Mouse (Mus musculus) spleen, postnatal 14 days (tissue): Measurements from ENCODE around the gene Ovca2.
A peak's percentile ranks its signal among the peaks of the same experiment; 100 is the strongest.

ENCODE experiments used
- DNase-seq, 2 experiments: peaks; one replicate each; pipeline ENCODE4 v3.0.0; 2021 to 2022; ENCODE audit warnings: low spot score in 2 of 2

Ovca2 gene

DNA sequence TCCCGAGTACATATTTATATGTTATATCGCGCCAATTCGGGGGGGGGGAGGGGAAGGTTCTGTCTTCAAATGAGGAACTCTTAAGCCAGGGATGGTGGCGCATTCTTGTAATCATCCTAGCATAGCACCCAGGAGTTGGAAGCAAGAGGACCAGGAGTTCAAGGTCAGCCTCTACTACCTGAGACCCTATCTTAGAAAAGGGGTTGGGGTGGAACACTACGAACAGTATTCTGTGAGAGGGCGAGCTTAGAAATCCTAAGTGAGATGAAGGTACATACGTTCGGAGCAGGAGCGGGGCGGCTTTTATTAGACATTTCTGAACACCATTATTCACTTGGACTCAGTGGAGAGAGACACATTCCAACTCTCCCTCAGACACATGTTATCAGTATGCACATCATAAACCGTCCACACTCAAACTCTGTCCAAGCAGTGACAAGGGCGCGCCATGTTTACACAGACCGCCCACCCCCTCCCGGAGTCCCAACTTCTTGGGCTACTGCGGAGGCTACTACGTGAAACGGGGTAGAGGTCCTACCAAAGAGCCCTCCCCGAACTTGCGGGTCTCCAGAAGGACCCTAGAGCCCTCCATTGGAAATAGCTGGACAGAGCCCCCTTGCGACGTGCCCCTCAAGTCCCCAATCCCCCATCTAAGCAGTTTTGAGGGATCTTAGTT lies 9.1 kb downstream of the Ovca2 start, which contains the start of gene Hic1:
Gene Hic1, minus strand, starts transcription at position 115 of the 676 bp plus-strand sequence.
- peak in 1 of 2 experiments; percentile 6 for DNase-seq

DNA sequence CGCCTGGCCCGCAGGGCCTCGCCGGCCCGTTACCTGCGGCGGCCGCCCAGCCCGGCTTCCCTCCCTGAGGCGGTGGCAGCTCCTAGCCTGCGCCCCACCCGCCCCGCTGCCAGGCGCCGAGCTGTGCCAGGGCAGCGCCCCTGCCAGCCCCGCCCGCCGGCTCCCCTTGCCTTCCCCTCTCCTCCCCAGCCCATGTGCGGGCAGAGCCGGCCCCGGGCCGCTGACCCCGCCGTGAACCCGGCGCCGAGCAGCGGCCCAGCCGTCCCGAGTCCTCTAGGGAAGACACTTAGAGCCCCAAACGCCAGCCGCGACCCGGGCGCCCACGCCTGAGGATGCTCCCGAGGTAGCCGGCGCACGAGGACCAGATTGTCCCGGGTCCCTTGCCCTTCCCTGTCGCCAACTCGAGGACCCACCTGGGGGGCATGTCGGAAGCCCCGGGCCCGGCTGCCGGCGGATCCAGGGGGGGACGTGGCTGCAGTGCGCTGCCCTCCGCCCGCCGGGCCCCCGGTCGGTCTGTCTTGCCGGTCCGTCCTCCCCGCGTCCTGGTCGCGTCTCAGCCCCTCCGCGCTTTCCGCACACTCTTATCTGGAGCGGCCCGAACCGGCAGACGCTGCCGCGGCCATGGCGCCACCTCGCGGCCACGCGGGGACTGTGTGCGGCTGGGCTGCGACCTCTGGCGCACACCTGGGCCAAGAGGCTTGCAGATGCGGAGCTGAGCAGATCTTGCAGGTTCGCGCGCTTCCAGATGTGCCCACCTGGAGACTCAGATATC lies 9.9 kb downstream of the Ovca2 start:
- peak; percentile 67 to 80 for DNase-seq

DNA sequence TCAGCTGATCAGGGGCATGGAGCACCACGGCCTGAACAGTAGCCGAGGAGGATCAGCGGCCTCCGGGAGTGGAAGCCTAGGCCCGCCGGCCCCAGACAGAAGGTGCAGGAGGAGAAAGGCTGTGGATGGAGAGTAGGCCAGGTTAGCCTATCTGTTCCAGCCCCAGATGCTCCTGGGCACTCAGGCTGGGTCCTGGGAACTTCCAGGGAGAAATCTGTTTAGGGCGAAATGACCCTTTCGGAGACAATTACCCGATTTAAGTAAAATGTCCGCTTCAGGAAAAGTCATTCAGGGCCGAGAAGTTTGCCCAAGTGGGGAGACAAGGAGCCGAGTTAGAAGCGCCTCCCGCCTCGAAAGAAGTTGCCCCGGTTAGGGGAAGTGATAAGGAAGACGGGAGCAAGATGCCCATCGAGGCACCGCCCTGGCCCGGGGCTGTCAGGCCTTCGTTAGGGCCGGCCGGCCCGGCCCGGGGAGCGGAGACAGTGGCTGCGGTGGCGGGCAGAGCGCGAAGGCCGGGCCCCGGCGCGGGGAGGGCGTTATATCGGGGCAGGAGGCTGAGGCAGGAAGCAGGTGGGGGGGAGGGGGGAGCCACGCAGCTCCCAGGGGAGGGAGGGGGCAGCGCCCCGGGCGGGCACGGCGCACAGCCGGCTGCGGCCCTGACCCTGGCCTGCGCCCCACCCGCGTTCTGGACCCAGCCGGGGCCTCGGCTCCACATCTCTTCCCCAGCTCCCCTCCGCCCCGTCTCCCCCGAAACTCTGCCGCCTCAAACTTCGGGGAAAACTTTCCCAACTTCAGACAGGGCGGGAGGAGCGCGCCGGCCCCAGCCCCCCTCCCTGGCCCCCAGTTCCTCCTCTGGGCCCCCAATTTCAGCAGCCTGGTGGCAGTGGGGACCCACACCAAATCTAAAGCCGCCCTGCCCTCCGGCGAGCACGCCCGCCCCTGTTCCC lies 10.7 kb downstream of the Ovca2 start:
- DNase-seq, result no peak

DNA sequence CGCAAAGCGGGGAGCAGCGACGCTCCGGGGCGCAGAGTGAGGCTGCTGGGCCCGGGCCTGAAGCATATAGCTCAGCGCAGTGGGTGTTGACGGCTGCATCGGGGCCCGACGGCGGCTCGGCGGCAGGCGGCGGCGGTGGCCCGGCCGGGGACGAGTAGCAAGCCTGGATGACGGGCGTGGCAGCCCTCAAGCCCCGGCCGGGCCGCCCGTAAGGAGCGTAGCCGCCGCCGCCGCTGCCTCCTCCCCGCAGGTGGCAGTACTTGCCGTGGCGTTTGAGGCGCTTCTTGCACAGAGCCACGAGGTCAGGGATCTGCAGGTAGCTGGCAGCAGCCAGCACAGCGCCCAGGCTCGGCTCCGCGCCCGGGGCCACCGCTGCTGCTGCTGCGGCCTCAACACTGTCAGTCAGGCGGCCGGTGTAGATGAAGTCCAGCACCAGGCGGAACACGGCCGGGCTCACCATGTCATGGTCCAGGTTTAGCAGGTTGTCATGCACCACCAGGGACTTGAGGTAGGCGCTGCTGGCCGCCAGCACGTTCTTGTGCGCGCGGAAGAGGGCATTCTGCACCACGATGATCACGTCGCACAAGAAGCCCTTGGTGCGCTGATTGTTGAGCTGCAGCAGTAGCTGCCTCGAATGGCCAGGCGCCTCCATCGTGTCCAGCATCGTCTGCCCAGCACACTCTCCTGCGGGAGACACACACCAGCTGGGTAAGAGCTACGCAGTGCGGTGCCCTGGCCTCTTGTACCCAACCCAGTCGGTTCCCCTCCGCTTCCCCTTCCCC lies 11.6 kb downstream of the Ovca2 start:
- no peak for DNase-seq

DNA sequence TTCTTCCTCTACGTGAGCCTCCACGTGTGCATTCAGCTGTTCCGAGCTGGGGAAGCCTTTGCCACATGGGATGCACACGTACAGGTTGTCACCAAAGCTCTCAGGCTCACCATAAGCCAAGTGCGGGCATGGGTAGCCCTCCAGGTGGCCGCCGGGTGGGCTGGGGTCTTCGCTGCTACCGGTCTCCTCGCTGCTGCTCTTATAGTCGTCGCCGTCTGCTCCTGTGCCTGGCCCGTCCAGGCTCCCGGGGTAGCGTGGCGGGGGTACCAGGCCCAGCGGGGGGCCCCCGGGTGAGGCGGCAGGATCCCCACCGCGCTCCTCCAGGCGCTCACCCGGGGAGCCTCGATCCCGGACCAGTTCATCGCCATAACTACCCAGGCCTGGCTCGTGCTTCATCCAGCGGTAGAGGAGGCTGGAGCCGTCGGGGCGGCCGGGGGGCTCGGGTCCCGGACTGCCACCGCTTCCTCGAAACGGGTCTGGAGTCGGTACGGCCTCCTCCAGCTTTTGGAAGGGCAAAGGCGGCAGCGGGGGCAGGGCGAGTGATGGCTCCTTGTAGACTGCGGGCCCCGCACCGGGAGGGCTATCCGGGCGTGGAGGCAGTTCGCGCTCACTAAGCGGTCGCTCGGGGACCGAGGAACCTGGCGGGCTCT lies 12.3 kb downstream of the Ovca2 start:
- no peak for DNase-seq

DNA sequence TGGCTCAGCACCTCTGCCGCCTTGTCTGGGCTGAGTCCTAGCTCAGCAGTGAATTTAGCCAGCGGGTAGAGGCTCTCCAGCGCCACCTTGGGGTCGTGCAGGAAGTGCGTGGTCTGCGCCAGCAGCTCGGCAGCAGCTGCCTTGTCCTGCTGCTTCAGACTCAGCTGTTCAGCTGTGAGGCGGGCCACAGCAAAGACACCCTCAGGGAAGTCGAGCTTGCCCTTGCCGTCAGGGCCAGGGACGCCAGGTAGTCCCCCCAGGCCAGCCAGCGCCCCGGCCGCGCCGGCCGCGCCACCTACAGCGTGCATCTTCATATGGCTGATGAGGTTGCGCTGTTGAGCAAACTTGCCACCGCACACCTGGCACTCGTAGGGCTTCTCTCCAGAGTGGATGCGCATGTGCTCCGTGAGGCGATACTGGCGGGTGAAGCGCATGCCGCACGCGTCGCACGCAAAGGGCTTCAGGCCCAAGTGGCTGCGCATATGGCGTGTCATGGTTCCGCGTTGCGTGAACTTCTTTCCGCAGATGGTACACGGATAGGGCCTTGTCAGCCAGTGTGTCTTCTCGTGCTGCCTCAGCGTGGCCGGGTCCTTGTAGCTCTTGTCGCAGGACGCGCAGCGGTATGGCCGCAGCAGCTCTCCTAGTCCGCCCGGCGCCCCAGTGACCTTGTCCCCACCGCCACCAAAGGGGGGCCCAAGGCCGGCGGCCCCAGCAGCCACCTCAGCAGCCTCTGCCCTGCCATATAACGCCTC lies 13.0 kb downstream of the Ovca2 start:
- peak; percentile 64 to 79 for DNase-seq

DNA sequence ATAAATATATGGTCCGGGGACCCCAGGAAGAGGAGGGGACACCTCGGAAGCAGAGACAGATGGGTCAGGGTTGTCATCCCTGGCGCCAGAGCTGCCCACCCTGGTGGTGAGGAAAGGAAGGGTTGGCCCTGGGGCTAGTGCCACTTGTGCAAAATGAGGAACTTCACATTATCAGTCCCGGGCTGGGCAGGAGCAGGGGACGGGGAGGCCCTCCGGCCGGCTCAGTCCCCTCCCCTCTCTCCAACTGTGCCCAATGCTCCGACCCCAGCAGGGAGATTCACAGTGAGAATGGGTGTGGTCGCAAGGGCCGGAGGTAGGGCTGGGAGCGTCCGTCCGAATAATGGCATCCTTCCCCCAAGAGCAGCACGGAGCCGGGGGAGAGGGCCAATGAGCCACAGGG lies 13.9 kb downstream of the Ovca2 start:
- no peak for DNase-seq

DNA sequence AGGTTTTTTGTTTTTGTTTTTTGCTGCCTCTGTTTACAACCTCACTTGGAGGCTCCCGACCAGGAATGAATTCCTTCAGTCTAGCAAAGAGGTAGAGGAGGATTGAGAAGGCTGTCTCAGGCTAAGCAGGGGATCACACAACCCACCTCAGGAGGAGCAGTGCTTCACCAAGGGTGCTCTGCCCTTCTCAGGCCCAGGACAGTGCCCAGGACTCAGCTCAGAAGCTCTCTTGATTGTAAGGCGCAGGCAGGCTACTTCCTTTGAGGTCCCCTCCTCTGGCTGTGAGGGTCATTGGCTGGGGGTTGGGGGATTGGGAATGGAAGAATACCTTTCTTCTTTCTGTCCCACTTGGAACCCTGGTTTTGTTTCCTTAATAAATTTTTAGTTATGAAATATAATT lies 14.6 kb downstream of the Ovca2 start:
- DNase-seq, result no peak

DNA sequence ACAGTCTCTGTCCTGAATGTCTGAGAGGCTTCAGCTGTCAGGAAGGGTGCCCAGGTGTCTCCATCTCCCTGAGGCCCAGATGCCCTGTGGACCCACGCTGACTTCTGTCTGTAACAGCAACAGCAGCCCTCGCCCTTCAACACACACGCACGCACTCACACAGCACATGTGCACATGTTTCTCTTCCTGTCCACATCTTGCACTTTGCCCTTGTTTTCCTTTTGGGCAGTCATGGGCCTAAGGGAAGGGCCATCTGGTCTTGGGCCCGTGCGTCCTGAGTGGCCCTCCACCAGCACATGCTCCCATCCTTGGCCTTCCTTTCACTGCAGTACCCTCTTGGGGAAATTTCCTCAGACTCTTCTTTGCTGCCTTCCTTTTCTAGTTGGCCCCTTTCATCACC lies 15.3 kb downstream of the Ovca2 start:
- no peak for DNase-seq

DNA sequence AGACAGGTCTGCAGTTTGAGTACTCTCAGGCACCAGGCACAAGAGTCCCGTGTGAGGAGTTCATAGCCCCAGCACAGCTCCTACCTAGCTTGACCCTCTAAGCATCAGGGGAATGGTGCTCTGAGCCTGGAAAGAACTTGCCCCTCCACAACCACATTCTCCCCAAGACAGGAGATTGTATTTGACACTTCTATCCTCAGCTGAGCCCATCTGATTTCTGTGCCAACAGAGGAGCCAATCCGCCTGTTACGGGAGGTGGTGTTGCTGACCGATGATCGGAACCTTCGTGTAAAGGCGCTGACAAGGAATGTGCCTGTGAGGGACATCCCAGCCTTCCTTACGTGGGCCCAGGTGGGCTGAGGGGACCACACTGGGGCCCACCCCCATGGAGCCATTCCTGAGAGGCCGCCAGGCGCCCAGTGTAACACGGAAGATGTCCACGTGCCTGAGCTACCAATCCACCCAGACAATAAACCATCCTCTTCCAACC lies 16.0 kb downstream of the Ovca2 start:
- no peak for DNase-seq

DNA sequence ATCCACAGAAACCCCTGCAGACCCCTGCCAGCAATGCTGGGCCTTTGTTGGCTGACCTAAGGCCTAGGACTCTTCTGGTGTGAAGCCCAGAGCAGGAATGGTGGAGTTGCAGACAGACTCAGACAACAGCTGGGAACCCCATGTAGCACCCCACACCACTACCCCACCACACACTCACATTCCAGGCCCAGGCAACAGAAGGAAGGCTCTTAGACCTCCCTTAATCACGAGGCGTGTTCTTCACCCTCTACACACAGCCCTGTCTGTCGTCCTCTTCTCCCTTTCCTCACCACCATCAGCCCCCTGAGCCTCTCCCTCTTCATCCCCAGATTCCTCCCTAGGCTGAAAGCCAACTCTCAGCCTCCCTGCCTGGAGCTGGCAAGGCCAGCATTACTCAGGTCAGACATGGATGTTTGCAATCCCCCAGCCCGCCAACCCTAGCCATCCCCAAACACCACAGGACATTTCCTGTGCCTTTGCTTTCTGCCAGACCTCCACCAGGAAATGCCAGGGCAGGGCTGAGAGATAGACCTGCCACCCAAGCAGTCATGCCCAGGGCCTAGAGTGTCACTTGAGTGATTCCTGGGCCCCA lies 17.1 kb downstream of the Ovca2 start:
- no peak for DNase-seq

DNA sequence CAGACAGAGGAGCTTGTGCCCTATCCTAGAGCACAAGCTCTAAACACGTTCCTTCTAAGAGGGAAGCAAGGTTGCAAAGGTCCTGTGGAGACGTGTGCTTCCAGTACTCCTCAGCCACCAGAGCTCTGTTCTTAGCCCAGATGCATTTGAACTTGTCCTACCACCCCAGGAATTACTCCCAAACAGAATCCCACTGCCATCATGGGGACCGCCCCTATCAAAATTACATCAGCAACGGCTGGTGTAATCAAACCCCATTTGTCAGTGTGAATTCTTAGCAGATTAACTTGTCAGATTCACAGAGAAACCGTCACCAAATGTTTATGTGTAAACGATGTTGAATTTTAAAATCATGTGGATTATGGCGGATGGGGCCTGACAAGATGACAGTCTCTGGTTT lies 17.7 kb downstream of the Ovca2 start:
- DNase-seq, result no peak

DNA sequence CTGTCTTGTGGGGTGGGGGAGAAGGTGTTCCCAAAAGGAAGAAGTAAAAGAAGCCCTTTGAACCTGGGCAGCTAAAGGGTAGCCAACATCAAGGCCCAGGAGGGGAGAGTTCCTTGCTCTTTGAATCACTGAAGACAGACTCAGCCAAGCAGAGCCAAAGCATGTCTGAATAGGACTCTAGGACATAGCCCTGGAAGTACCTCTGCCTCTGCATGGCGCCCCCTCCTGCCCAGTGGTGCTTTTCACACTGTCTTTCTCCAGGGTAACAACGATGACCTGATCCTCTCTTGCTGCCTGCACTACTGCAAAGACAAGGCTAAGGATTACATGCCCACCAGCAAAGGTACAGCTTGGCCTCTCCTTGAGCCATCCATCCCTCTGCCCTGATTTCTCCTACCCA lies 19.1 kb downstream of the Ovca2 start:
- no peak for DNase-seq

DNA sequence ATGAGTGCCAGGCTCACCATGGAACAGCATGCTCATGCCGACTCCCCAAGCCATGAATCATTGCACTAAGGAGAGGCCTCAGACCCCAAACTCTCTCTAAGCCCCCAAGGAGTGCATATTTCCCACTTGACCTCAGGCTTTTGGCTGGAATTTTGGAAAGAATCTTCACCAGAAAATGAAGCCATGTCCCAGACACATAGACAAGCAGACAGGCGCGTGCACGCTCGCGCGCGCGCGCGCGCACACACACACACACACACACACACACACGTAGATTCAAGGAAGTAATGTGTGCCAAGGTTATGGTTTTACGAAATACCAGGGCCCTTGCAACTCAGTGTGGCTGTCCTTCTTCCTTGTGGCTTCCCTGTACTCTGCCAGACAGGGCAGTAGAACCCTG lies 20.2 kb downstream of the Ovca2 start:
- no peak for DNase-seq

DNA sequence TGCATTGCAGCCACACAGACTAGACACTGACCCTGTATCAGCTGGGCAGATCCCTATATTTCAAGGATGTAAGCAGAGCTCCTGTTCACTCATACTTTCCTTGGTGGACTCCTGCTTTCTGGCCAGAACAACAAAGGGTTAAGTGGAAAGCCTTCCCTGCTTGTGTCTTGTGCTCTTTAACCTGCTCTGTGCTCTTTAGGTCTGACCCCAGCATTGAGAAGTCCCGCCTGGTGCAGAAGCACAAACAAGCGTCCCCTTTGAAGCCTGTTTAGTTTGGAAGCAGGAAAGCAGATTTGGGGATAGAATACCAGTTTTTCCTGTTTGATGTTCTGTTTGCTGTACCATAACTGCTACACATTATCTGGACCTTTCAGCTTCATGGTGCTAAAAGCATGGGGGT lies 20.7 kb downstream of the Ovca2 start:
- no peak for DNase-seq

DNA sequence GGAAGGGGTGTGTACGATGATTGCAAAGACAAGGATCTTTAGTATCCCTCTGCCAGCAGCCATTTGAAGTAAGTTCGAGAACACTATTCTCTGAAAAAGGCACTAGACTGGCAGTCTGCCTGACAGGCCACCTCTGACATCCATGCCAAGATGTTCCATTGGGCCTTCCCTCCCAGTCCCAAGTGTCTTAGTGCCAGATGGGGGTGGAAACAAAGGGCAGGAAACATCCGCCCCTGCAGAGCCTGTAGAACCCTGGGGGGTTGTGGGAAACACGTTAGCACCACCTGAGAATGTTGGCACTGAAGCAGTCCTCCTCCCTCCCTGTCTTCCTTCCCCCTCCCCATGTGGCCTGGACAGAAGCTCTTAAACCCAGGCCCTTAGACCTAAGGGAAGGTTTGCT lies 21.6 kb downstream of the Ovca2 start:
- DNase-seq, result no peak

DNA sequence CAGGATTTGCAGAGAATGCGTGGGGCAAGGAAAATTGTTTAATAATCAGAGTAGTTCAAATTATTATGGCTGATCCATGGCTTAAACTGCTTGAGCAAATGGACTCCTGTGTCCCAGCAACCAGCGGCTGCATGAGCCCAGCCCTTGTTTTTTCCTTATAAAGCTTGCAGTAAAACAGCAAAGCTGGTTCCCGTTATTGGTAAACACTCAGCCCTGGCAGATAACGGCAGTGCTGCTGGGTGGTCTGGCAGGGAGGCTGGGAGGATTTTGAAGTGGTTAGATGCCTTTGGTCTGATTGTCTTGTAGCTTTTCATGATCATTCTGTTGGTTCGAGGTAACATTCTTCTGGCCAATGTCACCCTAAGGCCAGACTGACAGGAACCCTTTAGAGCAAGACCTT lies 22.2 kb downstream of the Ovca2 start:
- DNase-seq, result no peak

DNA sequence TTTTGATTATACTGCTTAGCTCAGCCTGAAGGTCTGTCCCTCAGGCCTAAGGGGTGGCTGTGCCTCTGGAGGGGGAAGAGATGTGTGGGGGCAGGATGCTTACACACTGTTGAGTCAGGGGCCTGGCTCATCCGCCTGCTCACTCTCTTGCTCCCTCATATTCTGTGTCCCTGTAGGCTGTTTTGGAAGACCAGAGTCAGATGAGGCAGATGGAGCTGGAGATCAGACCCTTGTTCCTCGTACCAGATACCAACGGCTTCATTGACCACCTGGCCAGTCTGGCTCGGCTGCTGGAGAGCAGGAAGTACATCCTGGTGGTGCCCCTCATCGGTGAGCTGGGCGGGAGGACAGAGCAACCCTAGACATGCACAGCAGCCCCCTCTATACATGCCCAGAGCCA lies 22.6 kb downstream of the Ovca2 start:
- no peak for DNase-seq

DNA sequence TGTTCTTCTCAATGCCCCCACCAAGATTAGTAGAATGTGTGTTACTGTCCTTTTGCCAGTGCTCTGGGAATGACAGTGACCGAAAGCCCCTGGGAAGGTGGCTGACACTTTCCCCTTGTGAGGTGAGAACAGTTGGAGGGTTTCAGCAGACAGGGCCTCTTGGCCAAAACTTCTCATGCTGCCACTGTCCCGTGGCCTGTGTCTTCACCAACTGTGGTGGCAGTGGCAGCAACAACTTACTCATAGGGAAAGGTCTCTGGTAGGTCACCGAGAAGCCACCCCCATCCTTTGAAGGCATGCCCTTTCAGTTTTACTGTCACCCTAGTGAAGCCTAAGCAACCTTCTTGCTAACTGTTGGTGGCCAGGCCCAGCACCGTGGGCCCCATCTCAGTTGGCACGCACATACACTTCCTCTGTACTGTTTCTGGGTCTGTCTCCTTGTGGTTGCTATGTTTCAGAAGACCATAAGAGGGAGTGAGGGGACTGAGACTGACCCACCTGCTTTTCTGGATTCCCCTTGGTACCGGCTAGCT lies 24.5 kb downstream of the Ovca2 start:
- DNase-seq, result no peak
